Mouse (Mus musculus) intestine, embryonic 14.5 days (tissue): ENCODE data around the gene Nfatc2. TPM values are rescaled to one million over a fixed set of nuclear protein-coding genes. Genes with fewer than 3 reads are reported as not detected.

Experiments used
- ATAC-seq: fragments of 200-750 bp; cut with Nextera tagmentation; replicated peaks from 2 replicates; pipeline ENCODE4 v1.8.0; 2017; ENCODE audit warnings: low read depth, moderate number of reproducible peaks, moderate TSS enrichment, moderate library complexity; ENCODE audit not compliant: low FRiP score, low TSS enrichment
- DNase-seq: peaks from one replicate; pipeline ENCODE4 v3.0.0-alpha.2; 2018; ENCODE audit warnings: low spot score
- H3K27ac ChIP-seq: fragments of 300-500 bp; sonication (generic); 2 replicates; pipeline ENCODE4 v1.5.1; 2014; ENCODE audit warnings: low read depth, mild to moderate bottlenecking, control low read depth
- H3K27me3 ChIP-seq: fragments of 300-500 bp; sonication (generic); replicated peaks from 2 replicates; pipeline ENCODE4 v1.6.1; 2014; ENCODE audit warnings: low read length, control low read depth; ENCODE audit not compliant: control insufficient read depth, insufficient read depth
- H3K36me3 ChIP-seq: fragments of 300-500 bp; sonication (generic); 2 replicates; pipeline ENCODE4 v1.6.1; 2014; ENCODE audit warnings: low read length, control low read depth; ENCODE audit not compliant: control insufficient read depth, insufficient read depth
- H3K4me1 ChIP-seq: fragments of 300-500 bp; sonication (generic); replicated peaks from 2 replicates; pipeline ENCODE4 v1.6.1; 2014; ENCODE audit warnings: low read length, control low read depth, mixed read lengths; ENCODE audit not compliant: control insufficient read depth, insufficient read depth
- H3K4me2 ChIP-seq: fragments of 300-500 bp; sonication (generic); 2 replicates; pipeline ENCODE4 v1.6.1; 2014; ENCODE audit warnings: low read length
- H3K4me3 ChIP-seq: fragments of 300-500 bp; sonication (generic); 2 replicates; pipeline ENCODE4 v1.5.1; 2014; ENCODE audit warnings: low read depth, low read length, control low read depth, mixed read lengths
- H3K9ac ChIP-seq: fragments of 300-500 bp; sonication (generic); 2 replicates; pipeline ENCODE4 v1.6.1; 2014; ENCODE audit warnings: mild to moderate bottlenecking, low read length
- H3K9me3 ChIP-seq: fragments of 300-500 bp; sonication (generic); 2 replicates; pipeline ENCODE4 v1.6.1; 2016; ENCODE audit warnings: low read length, control low read depth; ENCODE audit not compliant: control insufficient read depth
- WGBS: fragments of 180-500 bp; shearing (Covaris S2); extraction: QIAGEN DNeasy Blood & Tissue Kit; methylation state at CpG from one replicate; pipeline ENCODE4 v1.1.7; 2014; 5-methylcytosine and 5-hydroxymethylcytosine counted together
- polyA plus RNA-seq: library from polyadenylated mRNA; unstranded; fragments of >200 nt; fragmentation: Nextera tagmentation; extraction: Ambion mirVana; gene quantifications from 2 replicates; pipeline ENCODE4 v1.2.1, GENCODE M21; 2014

Gene Nfatc2
- polyA plus RNA-seq, 1 experiment from 2014 or later: 2.3 TPM

GRCm38 (mm10) chr2:168595693-168596092 is 5.8 kb downstream of the Nfatc2 start:
- no peak overlapping the region for H3K4me2 ChIP-seq
- H3K9me3 ChIP-seq: no peaks in the 10 kb centered on the region
- no peak for DNase-seq
- WGBS: 87% methylated on average over 7 of the region's 7 CpGs
- no peak overlapping the region for H3K4me3 ChIP-seq
- H3K27me3 ChIP-seq: peaks cover 20% of the 10 kb centered on the region
- no peaks in the 10 kb centered on the region for H3K36me3 ChIP-seq
- H3K4me1 ChIP-seq: peaks cover 8% of the 10 kb centered on the region
- ATAC-seq: no peak
- no peak overlapping the region for H3K27ac ChIP-seq
- H3K9ac ChIP-seq: no peak overlapping the region

GRCm38 (mm10) chr2:168593676-168594075 is 7.8 kb downstream of the Nfatc2 start:
- Histone ChIP-seq H3K36me3 (no peaks in the 10 kb centered on the region), H3K9me3 (no peaks in the 10 kb centered on the region), H3K27ac (no peak overlapping the region), H3K4me3 (no peak overlapping the region), H3K4me2 (no peak overlapping the region), H3K4me1 (0 out of 2 replicates have a peak, but pooled peaks cover 3% of the 10 kb centered on the region), H3K27me3 (peaks cover 27% of the 10 kb centered on the region), H3K9ac (no peak overlapping the region)
- no peak for DNase-seq
- ATAC-seq: no peak
- 78% methylated on average over 6 of the region's 6 CpGs for WGBS

GRCm38 (mm10) chr2:168593004-168593403 is 8.5 kb downstream of the Nfatc2 start:
- Histone ChIP-seq H3K4me1 (0 out of 2 replicates have a peak, but pooled peaks cover 3% of the 10 kb centered on the region), H3K27me3 (peaks cover 30% of the 10 kb centered on the region), H3K9ac (no peak overlapping the region), H3K4me3 (no peak overlapping the region), H3K9me3 (no peaks in the 10 kb centered on the region), H3K36me3 (no peaks in the 10 kb centered on the region), H3K27ac (no peak overlapping the region), H3K4me2 (no peak overlapping the region)
- 84% methylated on average over 5 of the region's 5 CpGs for WGBS
- no peak for ATAC-seq
- no peak for DNase-seq

GRCm38 (mm10) chr2:168591076-168591475 is 10.4 kb downstream of the Nfatc2 start:
- H3K9ac ChIP-seq: no peak overlapping the region
- H3K4me3 ChIP-seq: no peak overlapping the region
- H3K27ac ChIP-seq: no peak overlapping the region
- 0 out of 2 replicates have a peak, but pooled peaks cover 3% of the 10 kb centered on the region for H3K4me1 ChIP-seq
- H3K4me2 ChIP-seq: no peak overlapping the region
- no peaks in the 10 kb centered on the region for H3K36me3 ChIP-seq
- 60% methylated on average over 2 of the region's 2 CpGs for WGBS
- DNase-seq (no peak), ATAC-seq (no peak)
- no peaks in the 10 kb centered on the region for H3K9me3 ChIP-seq
- peaks cover 30% of the 10 kb centered on the region for H3K27me3 ChIP-seq

- H3K9ac ChIP-seq: no peak overlapping the region; the same call in 1 of the 2 replicates
- peaks cover 30% of the 10 kb centered on the region for H3K27me3 ChIP-seq
- H3K4me1 ChIP-seq: 0 out of 2 replicates have a peak, but pooled peaks cover 3% of the 10 kb centered on the region
- DNase-seq (no peak), ATAC-seq (no peak)
- no peaks in the 10 kb centered on the region for H3K36me3 ChIP-seq
- H3K4me2 ChIP-seq: peak overlapping the region; percentile 51
- WGBS: 28% methylated on average over 10 of the region's 10 CpGs
- no peak overlapping the region for H3K27ac ChIP-seq
- H3K4me3 ChIP-seq: peak overlapping the region; percentile 35
- H3K9me3 ChIP-seq: no peaks in the 10 kb centered on the region
These were observed 10.9 kb downstream of the Nfatc2 start for GRCm38 (mm10) chr2:168590556-168590955.

- Histone ChIP-seq H3K9me3 (no peaks in the 10 kb centered on the region), H3K27ac (no peak overlapping the region), H3K4me1 (0 out of 2 replicates have a peak, but pooled peaks cover 3% of the 10 kb centered on the region), H3K4me2 (peak overlapping the region; percentile 51), H3K36me3 (no peaks in the 10 kb centered on the region), H3K4me3 (peak overlapping the region; percentile 35), H3K27me3 (peaks cover 30% of the 10 kb centered on the region), H3K9ac (peak overlapping the region; percentile 41)
- peak; percentile 82 for ATAC-seq
- DNase-seq: peak; percentile 73
- WGBS: 1% methylated on average over 36 of the region's 38 CpGs
These were observed 11.3 kb downstream of the Nfatc2 start for GRCm38 (mm10) chr2:168590168-168590551.

GRCm38 (mm10) chr2:168589368-168590167 is 11.9 kb downstream of the Nfatc2 start:
- 11% methylated on average over 21 of the region's 21 CpGs for WGBS
- Histone ChIP-seq H3K36me3 (no peaks in the 10 kb centered on the region), H3K4me2 (peak overlapping the region; percentile 51), H3K4me1 (0 out of 2 replicates have a peak, but pooled peaks cover 3% of the 10 kb centered on the region), H3K9ac (peak overlapping the region; percentile 41), H3K9me3 (no peaks in the 10 kb centered on the region), H3K27ac (no peak overlapping the region), H3K27me3 (peaks cover 30% of the 10 kb centered on the region), H3K4me3 (peak overlapping the region; percentile 35)
- DNase-seq (peak; percentile 73), ATAC-seq (peak; percentile 47)

GRCm38 (mm10) chr2:168588591-168589367 is 12.7 kb downstream of the Nfatc2 start:
- H3K9ac ChIP-seq: no peak overlapping the region
- WGBS: 66% methylated on average over 11 of the region's 11 CpGs
- H3K27ac ChIP-seq: no peak overlapping the region
- H3K4me2 ChIP-seq: no peak overlapping the region
- H3K4me1 ChIP-seq: 0 out of 2 replicates have a peak, but pooled peaks cover 3% of the 10 kb centered on the region
- no peak overlapping the region for H3K4me3 ChIP-seq
- no peaks in the 10 kb centered on the region for H3K36me3 ChIP-seq
- no peaks in the 10 kb centered on the region for H3K9me3 ChIP-seq
- peaks cover 30% of the 10 kb centered on the region for H3K27me3 ChIP-seq
- DNase-seq (no peak), ATAC-seq (no peak)
